Mouse (Mus musculus) myocyte (in vitro differentiated cells): ENCODE measurements around the gene Actl6b. TPM values are rescaled to one million over a fixed set of nuclear protein-coding genes. Genes with fewer than 3 reads are reported as not detected.
"Not testable (repeated sequence)": the region's sequence is repeated elsewhere in the genome, so short reads cannot be mapped to it uniquely, and the experiment has no call there.

Experiments used
- H3K27me3 ChIP-seq: one replicate; pipeline ENCODE4 v1.6.1; 2011; ENCODE audit not compliant: control insufficient read depth, insufficient read depth, insufficient read length
- H3K36me3 ChIP-seq: one replicate; pipeline ENCODE4 v1.6.1; 2011; ENCODE audit not compliant: control insufficient read depth, insufficient read depth
- H3K4me2 ChIP-seq: one replicate; pipeline ENCODE4 v1.6.1; 2011; ENCODE audit warnings: low read depth, control low read depth
- H3K4me3 ChIP-seq: one replicate; pipeline ENCODE4 v1.5.1; 2011; ENCODE audit warnings: mild to moderate bottlenecking, control low read depth, moderate library complexity
- H3K79me2 ChIP-seq: one replicate; pipeline ENCODE4 v1.6.1; 2011; ENCODE audit not compliant: control insufficient read depth, insufficient read depth
- H3ac ChIP-seq: one replicate; pipeline ENCODE4 v1.6.1; 2011; ENCODE audit not compliant: control insufficient read depth, insufficient read length
- CEBPB ChIP-seq: IDR thresholded peaks from 2 replicates; pipeline ENCODE4 v1.6.1; 2011; ENCODE audit warnings: mild to moderate bottlenecking, moderate library complexity; ENCODE audit not compliant: poor library complexity, insufficient read depth, severe bottlenecking
- E2F4 ChIP-seq: IDR thresholded peaks from one replicate; pipeline ENCODE4 v1.6.1; 2011; ENCODE audit warnings: mild to moderate bottlenecking, control low read depth, moderate library complexity; ENCODE audit not compliant: insufficient read depth
- MAX ChIP-seq: IDR thresholded peaks from one replicate; pipeline ENCODE4 v1.6.1; 2011; ENCODE audit warnings: low read depth, mild to moderate bottlenecking, control low read depth
- MYOD1 ChIP-seq, 3 experiments: IDR thresholded peaks; one replicate each; pipeline ENCODE4 v1.6.1; 2011; ENCODE audit warnings: control low read depth in 2 of 3, low read depth in 2 of 3, mild to moderate bottlenecking in 2 of 3, moderate library complexity in 1 of 3; ENCODE audit not compliant: insufficient read length in 2 of 3, control insufficient read depth in 1 of 3
- MYOG ChIP-seq, 3 experiments: IDR thresholded peaks; one replicate each; pipeline ENCODE4 v1.6.1; 2011; ENCODE audit warnings: control low read depth in 2 of 3, low read depth in 2 of 3, mild to moderate bottlenecking in 2 of 3; ENCODE audit not compliant: insufficient read length in 2 of 3, control insufficient read depth in 1 of 3, insufficient read depth in 1 of 3
- POLR2A ChIP-seq: IDR thresholded peaks from one replicate; pipeline ENCODE4 v1.6.1; 2011; ENCODE audit warnings: low read depth, mild to moderate bottlenecking, control low read depth, moderate library complexity; ENCODE audit not compliant: insufficient read length
- POLR2AphosphoS2 ChIP-seq: IDR thresholded peaks from one replicate; pipeline ENCODE4 v1.6.1; 2011; ENCODE audit warnings: low read depth, control low read depth; ENCODE audit not compliant: insufficient read length
- REST ChIP-seq: IDR thresholded peaks from one replicate; pipeline ENCODE4 v1.6.1; 2011; ENCODE audit warnings: mild to moderate bottlenecking, control low read depth, moderate library complexity; ENCODE audit not compliant: insufficient read depth, insufficient read length
- SRF ChIP-seq: IDR thresholded peaks from one replicate; pipeline ENCODE4 v1.6.1; 2011; ENCODE audit warnings: low read depth; ENCODE audit not compliant: control insufficient read depth, insufficient read length
- TCF12 ChIP-seq: IDR thresholded peaks from one replicate; pipeline ENCODE4 v1.6.1; 2011; ENCODE audit warnings: mild to moderate bottlenecking, control low read depth; ENCODE audit not compliant: poor library complexity, insufficient read depth, severe bottlenecking
- TCF3 ChIP-seq: IDR thresholded peaks from one replicate; pipeline ENCODE4 v1.6.1; 2011; ENCODE audit warnings: low read depth, control low read depth; ENCODE audit not compliant: insufficient read length
- USF1 ChIP-seq: IDR thresholded peaks from one replicate; pipeline ENCODE4 v1.6.1; 2011; ENCODE audit warnings: low read depth, mild to moderate bottlenecking, control low read depth, moderate library complexity
- polyA plus RNA-seq: library from polyadenylated mRNA; unstranded; fragments of >200 nt; fragmentation: generic; extraction: Trizol; gene quantifications from one replicate; pipeline ENCODE4 v1.2.1, GENCODE M21; 2012; ENCODE audit warnings: missing spikeins

Gene Actl6b
- polyA plus RNA-seq, 1 experiment = not detected

GRCm38 (mm10) chr5:137613550-137613949, 60.2 kb downstream of the Actl6b start, which contains the start of gene Pcolce:
Gene Pcolce (minus strand): TSS chr5:137613784.
- TF ChIP-seq TCF12 (no peak), POLR2A (peak; percentile 64), MYOD1 (IDR thresholded peaks at IDR 0.05; ENCODE audit: control insufficient read depth in 1 of 3, insufficient read length in 2 of 3, low read depth in 2 of 3) (peak in 1 of 3 experiments; percentile 19), MYOG (IDR thresholded peaks at IDR 0.05; ENCODE audit: control insufficient read depth in 1 of 3, insufficient read depth in 1 of 3, insufficient read length in 2 of 3, low read depth in 2 of 3) (peak in 1 of 3 experiments; percentile 45), MAX (no peak), CEBPB (no peak), USF1 (no peak), POLR2AphosphoS2 (peak; percentile 75), TCF3 (no peak)
- Histone ChIP-seq H3K27me3 (no peaks in the 10 kb centered on the region), H3K4me3 (peak within 1 kb of the TSS; percentile 1), H3K36me3 (no peaks in the 10 kb centered on the region), H3ac (no peak within 1 kb of the TSS), H3K79me2 (peaks cover 23% of the 10 kb centered on the region), H3K4me2 (peak within 1 kb of the TSS; percentile 88)

GRCm38 (mm10) chr5:137614921-137615320, 61.6 kb downstream of the Actl6b start:
- not testable (repeated sequence) for H3ac ChIP-seq, H3K4me2 ChIP-seq, H3K27me3 ChIP-seq, H3K4me3 ChIP-seq, H3K36me3 ChIP-seq
- peaks cover 10% of the 10 kb centered on the region for H3K79me2 ChIP-seq

- Histone ChIP-seq H3K36me3 (no peaks in the 10 kb centered on the region), H3K4me2 (no peak overlapping the region), H3ac (no peak overlapping the region), H3K4me3 (no peak overlapping the region), H3K27me3 (no peaks in the 10 kb centered on the region), H3K79me2 (peaks cover 6% of the 10 kb centered on the region)
- TF ChIP-seq TCF12 = no peak
- no peak for TF ChIP-seq USF1
- TF ChIP-seq SRF = no peak
- no peak for TF ChIP-seq TCF3
- TF ChIP-seq MAX = no peak
- TF ChIP-seq POLR2A = no peak
- TF ChIP-seq E2F4 = no peak
- no peak for TF ChIP-seq MYOG (IDR thresholded peaks at IDR 0.05; ENCODE audit: control insufficient read depth in 1 of 3, insufficient read depth in 1 of 3, insufficient read length in 2 of 3, low read depth in 2 of 3)
- TF ChIP-seq MYOD1 (IDR thresholded peaks at IDR 0.05; ENCODE audit: control insufficient read depth in 1 of 3, insufficient read length in 2 of 3, low read depth in 2 of 3) = no peak
- no peak for TF ChIP-seq REST
Measured at GRCm38 (mm10) chr5:137615347-137615746, 62.0 kb downstream of the Actl6b start.

Other genes starting within 250 kb of the Actl6b start
- 59.0 TPM for gene Srrt, start 245.8 kb upstream of the Actl6b start, polyA plus RNA-seq
- gene Trip6, start 239.1 kb upstream of the Actl6b start, polyA plus RNA-seq = 46.2 TPM
- 7.9 TPM for gene Slc12a9, start 219.9 kb upstream of the Actl6b start, polyA plus RNA-seq
- gene Ephb4, start 203.4 kb upstream of the Actl6b start, polyA plus RNA-seq = 17.8 TPM
- gene Zan, start 76.5 kb upstream of the Actl6b start, polyA plus RNA-seq = 0.01 TPM
- 53.0 TPM for gene Pop7, start 51.0 kb upstream of the Actl6b start, polyA plus RNA-seq
- 9.6 TPM for gene Gigyf1, start 35.0 kb upstream of the Actl6b start, polyA plus RNA-seq
- not detected for gene Epo, start 20.3 kb upstream of the Actl6b start, polyA plus RNA-seq
- gene Gnb2, start 20.0 kb upstream of the Actl6b start, polyA plus RNA-seq = 632 TPM
- 1.1 TPM for gene Tfr2, start 16.3 kb downstream of the Actl6b start, polyA plus RNA-seq
- 30.3 TPM for gene Mospd3, start 47.5 kb downstream of the Actl6b start, polyA plus RNA-seq
- 368 TPM for gene Pcolce, start 60.3 kb downstream of the Actl6b start, polyA plus RNA-seq
- gene Fbxo24, start 75.5 kb downstream of the Actl6b start, polyA plus RNA-seq = 0.72 TPM
- gene Lrch4, start 75.6 kb downstream of the Actl6b start, polyA plus RNA-seq = 29.1 TPM
- 3.3 TPM for gene Gm20605, start 75.7 kb downstream of the Actl6b start, polyA plus RNA-seq
- gene Sap25, start 87.8 kb downstream of the Actl6b start, polyA plus RNA-seq = 4.6 TPM
- gene Irs3, start 92.2 kb downstream of the Actl6b start, polyA plus RNA-seq = 0.04 TPM
- gene Agfg2, start 131.2 kb downstream of the Actl6b start, polyA plus RNA-seq = 8.7 TPM
- gene Nyap1, start 188.1 kb downstream of the Actl6b start, polyA plus RNA-seq = 2.7 TPM
- 48.1 TPM for gene Tsc22d4, start 192.2 kb downstream of the Actl6b start, polyA plus RNA-seq
- 40.4 TPM for gene Ppp1r35, start 225.3 kb downstream of the Actl6b start, polyA plus RNA-seq
- 34.4 TPM for gene Mepce, start 234.1 kb downstream of the Actl6b start, polyA plus RNA-seq
- 2.2 TPM for gene Zcwpw1, start 234.3 kb downstream of the Actl6b start, polyA plus RNA-seq